Mouse (Mus musculus) embryonic facial prominence, embryonic 10.5 days (tissue): ENCODE measurements around the gene Rasgef1a. TPM values are rescaled to one million over a fixed set of nuclear protein-coding genes. Genes with fewer than 3 reads are reported as not detected.

ENCODE experiments used
- DNase-seq: peaks from one replicate; pipeline ENCODE4 v3.0.0-alpha.2; 2017; ENCODE audit warnings: low spot score
- H3K27ac ChIP-seq: fragments of 300-500 bp; sonication (generic); replicated peaks from 2 replicates; pipeline ENCODE4 v1.5.1; 2016; ENCODE audit warnings: mild to moderate bottlenecking
- H3K27me3 ChIP-seq: fragments of 300-500 bp; sonication (generic); replicated peaks from 2 replicates; pipeline ENCODE4 v1.6.1; 2016; ENCODE audit warnings: low read depth, mild to moderate bottlenecking; ENCODE audit not compliant: poor library complexity, severe bottlenecking
- H3K36me3 ChIP-seq: fragments of 300-500 bp; sonication (generic); replicated peaks from 2 replicates; pipeline ENCODE4 v1.6.1; 2016; ENCODE audit warnings: mild to moderate bottlenecking, moderate library complexity
- H3K4me1 ChIP-seq: fragments of 300-500 bp; sonication (generic); 2 replicates; pipeline ENCODE4 v1.6.1; 2016
- H3K4me3 ChIP-seq: fragments of 300-500 bp; sonication (generic); 2 replicates; pipeline ENCODE4 v1.5.1; 2016; ENCODE audit warnings: mild to moderate bottlenecking, moderate library complexity
- H3K9me3 ChIP-seq: fragments of 300-500 bp; sonication (generic); 2 replicates; pipeline ENCODE4 v1.6.1; 2016; ENCODE audit warnings: mild to moderate bottlenecking
- WGBS: fragments of 180-500 bp; shearing (Covaris S2); methylation state at CpG from one replicate; pipeline ENCODE4 v1.1.7; 2016; 5-methylcytosine and 5-hydroxymethylcytosine counted together
- polyA plus RNA-seq: library from polyadenylated mRNA; unstranded; fragments of >200 nt; fragmentation: Nextera tagmentation; extraction: Ambion mirVana; gene quantifications from 2 replicates; pipeline ENCODE4 v1.2.1, GENCODE M21; 2016

The Rasgef1a gene
- polyA plus RNA-seq, 1 experiment from 2014 or later, result 0.06 TPM

GRCm38 (mm10) chr6:118064968-118065530 is 53.8 kb downstream of the Rasgef1a start:
- H3K36me3 ChIP-seq, result no peaks in the 10 kb centered on the region
- no peaks in the 10 kb centered on the region for H3K9me3 ChIP-seq
- no peak overlapping the region for H3K27ac ChIP-seq
- H3K4me3 ChIP-seq, result peak overlapping the region; percentile 56; the same call in 1 of the 2 replicates
- peak; percentile 65 for DNase-seq
- H3K4me1 ChIP-seq, result peaks cover 24% of the 10 kb centered on the region
- WGBS, result 16% methylated on average over 7 of the region's 7 CpGs
- H3K27me3 ChIP-seq, result peaks cover 50% of the 10 kb centered on the region

DNA sequence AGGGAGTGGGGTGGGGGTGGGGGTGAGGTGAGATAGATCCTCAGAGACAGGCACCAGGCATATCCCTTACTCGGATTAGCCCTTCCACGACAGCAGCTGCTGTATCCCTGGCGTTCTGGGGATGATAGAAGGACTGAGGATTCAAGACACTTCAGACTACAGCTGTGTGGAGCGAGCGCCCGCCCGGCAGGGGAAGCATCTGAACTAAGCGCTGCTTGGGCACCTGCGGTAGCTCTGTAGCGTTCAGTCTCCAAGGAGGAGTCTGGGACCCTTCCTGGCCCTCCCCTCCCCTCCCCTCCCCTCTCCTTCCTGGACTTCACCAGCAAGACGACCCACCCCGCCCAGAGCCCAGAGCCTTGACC is 54.6 kb downstream of the Rasgef1a start:
- Histone ChIP-seq H3K36me3 (no peaks in the 10 kb centered on the region), H3K27ac (no peak overlapping the region), H3K4me3 (peak overlapping the region; percentile 56), H3K27me3 (peaks cover 50% of the 10 kb centered on the region), H3K4me1 (peaks cover 27% of the 10 kb centered on the region), H3K9me3 (no peaks in the 10 kb centered on the region)
- WGBS, result 2% methylated on average over 12 of the region's 12 CpGs
- DNase-seq, result no peak

GRCm38 (mm10) chr6:118066199-118067081 is 55.2 kb downstream of the Rasgef1a start:
- Histone ChIP-seq H3K4me3 (peak overlapping the region; percentile 56), H3K36me3 (no peaks in the 10 kb centered on the region), H3K27me3 (peaks cover 50% of the 10 kb centered on the region), H3K4me1 (peaks cover 27% of the 10 kb centered on the region), H3K27ac (no peak overlapping the region), H3K9me3 (no peaks in the 10 kb centered on the region)
- peak; percentile 56 for DNase-seq
- whole genome bisulfite sequencing, result 2% methylated on average over 40 of the region's 40 CpGs

DNA sequence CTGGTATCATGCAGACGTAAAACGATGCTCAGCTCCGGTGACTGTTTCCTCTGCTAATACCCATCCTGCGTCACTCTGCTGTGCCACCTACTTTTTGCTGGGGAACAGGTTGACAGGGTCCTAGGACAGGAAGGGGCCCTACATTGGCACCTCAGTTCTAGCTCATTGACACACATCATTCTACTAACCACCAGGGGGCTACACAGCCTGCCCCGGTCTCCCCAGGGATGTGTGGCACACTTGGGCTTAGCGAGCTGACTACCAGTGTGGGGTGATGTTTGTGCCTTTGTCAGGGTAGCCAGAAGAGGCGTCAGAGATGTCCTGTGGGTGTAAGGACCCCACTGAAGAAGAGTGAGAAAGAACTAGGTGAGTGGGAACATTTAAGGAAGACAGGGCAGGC is 56.5 kb downstream of the Rasgef1a start:
- no peak for DNase-seq
- Histone ChIP-seq H3K4me1 (peaks cover 27% of the 10 kb centered on the region), H3K9me3 (no peaks in the 10 kb centered on the region), H3K27ac (no peak overlapping the region), H3K27me3 (peaks cover 50% of the 10 kb centered on the region), H3K4me3 (no peak overlapping the region), H3K36me3 (no peaks in the 10 kb centered on the region)
- 65% methylated on average over 7 of the region's 7 CpGs for WGBS

DNA sequence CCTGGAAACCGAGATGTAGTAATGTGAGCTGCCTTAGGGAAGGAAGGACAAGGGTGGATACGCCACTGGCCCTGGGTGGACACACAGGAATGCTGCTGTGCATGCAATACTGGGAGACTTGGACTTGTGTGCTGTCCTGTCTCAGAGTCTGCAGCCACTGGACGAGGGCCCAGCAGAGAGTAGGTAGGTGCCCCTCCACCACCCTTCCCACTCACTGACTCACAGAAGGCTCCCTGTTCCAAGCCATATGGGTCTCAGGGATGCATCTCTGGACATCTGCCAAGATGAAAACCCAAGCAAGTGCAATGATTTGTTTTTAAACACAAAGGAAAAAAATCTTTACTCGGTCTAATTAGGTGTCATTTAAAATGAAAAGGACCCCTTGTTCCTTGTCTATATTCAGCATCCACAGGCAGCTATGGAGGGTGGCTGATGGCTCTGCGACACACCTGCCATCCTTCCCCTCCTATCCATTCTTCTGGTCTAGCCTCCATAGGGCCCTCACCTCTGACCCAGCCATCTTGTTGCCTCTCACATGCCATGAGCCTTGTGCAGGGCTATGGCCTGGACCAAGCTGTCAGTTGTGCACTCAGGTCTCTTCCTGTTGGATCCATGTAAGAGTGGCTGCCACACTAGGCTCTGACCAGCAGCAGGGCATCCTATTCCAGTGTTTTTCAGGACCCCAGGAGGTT is 59.2 kb downstream of the Rasgef1a start:
- H3K4me3 ChIP-seq, result no peak overlapping the region
- peaks cover 33% of the 10 kb centered on the region for H3K27me3 ChIP-seq
- no peak overlapping the region for H3K27ac ChIP-seq
- no peak for DNase-seq
- H3K36me3 ChIP-seq, result no peaks in the 10 kb centered on the region
- 71% methylated on average over 5 of the region's 5 CpGs for WGBS
- no peaks in the 10 kb centered on the region for H3K9me3 ChIP-seq
- H3K4me1 ChIP-seq, result peaks cover 31% of the 10 kb centered on the region

DNA sequence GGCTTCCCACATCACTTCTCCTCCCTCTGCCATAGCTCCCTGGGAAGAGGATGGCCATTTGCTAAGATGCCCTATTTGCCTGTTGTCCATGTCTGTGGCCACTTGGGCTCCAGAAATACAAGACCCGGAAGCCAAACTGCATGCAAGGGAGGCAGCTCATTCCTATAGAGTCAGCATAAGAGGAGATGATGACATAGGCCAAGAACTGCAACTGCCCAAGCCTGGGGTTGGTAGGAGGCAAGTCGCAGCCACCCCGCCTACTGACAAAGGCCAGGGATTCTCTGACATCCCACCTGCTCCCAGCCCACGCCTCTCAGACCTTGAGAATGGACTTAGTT is 59.7 kb downstream of the Rasgef1a start:
- DNase-seq, result no peak
- peaks cover 26% of the 10 kb centered on the region for H3K4me1 ChIP-seq
- 87% methylated on average over 4 of the region's 4 CpGs for WGBS
- no peaks in the 10 kb centered on the region for H3K9me3 ChIP-seq
- peaks cover 28% of the 10 kb centered on the region for H3K27me3 ChIP-seq
- H3K4me3 ChIP-seq, result no peak overlapping the region
- no peaks in the 10 kb centered on the region for H3K36me3 ChIP-seq
- H3K27ac ChIP-seq, result no peak overlapping the region

DNA sequence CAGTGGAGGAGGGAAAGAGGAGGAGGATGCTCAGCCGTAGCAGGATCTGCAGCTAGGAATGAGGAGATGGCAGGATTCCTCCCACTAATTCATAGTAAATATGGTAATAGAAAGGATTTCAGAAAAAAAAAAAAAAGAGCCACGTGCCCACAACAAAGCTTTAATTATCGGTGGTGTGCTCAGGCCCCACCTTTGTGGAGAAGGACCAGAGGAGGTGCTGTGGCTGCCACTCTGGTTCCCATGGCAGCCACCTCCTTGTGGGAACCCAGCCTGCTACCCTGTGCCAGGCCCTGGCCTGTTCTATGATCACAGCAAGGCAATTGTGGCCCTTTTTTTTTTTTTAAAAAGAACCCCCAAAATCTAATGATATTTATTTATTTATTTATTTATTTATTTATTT is 60.2 kb downstream of the Rasgef1a start:
- H3K36me3 ChIP-seq, result no peaks in the 10 kb centered on the region
- 79% methylated on average over 3 of the region's 3 CpGs for WGBS

GRCm38 (mm10) chr6:118072176-118072575 is 60.9 kb downstream of the Rasgef1a start:
- H3K36me3 ChIP-seq, result no peaks in the 10 kb centered on the region
- H3K4me3 ChIP-seq, result no peak overlapping the region
- peaks cover 16% of the 10 kb centered on the region for H3K27me3 ChIP-seq
- WGBS, result 86% methylated on average over 1 of the region's 1 CpGs
- H3K27ac ChIP-seq, result no peak overlapping the region
- no peaks in the 10 kb centered on the region for H3K9me3 ChIP-seq
- DNase-seq, result no peak
- H3K4me1 ChIP-seq, result peaks cover 14% of the 10 kb centered on the region

More for the DNA sequence above, 60.2 kb downstream of the Rasgef1a start:
- no peak overlapping the region for H3K4me3 ChIP-seq
- H3K9me3 ChIP-seq, result no peaks in the 10 kb centered on the region
- H3K27me3 ChIP-seq, result peaks cover 24% of the 10 kb centered on the region
- peaks cover 22% of the 10 kb centered on the region for H3K4me1 ChIP-seq
- H3K27ac ChIP-seq, result no peak overlapping the region
- DNase-seq, result no peak

DNA sequence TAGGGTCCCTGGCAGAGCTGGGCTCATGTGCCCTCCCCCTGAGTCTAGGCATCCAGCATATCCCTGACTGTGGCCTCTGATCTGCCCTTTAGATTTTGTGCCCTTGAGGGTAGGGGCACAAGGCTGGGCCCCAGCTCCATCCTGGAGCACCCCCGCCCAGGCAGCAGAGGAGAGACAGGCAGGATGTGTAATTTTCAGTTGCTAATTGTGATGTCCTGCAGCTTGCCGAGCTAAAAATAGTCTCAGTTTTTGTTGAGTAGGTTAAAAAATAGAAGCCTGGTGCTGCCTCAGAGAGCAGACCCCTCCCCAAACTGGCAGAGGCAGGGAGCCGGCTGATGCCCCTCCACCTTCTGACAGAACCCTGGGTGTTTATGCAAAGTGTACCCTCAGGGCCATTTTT is 62.9 kb downstream of the Rasgef1a start:
- Histone ChIP-seq H3K27me3 (no peaks in the 10 kb centered on the region), H3K36me3 (no peaks in the 10 kb centered on the region), H3K4me1 (peaks cover 14% of the 10 kb centered on the region), H3K4me3 (no peak overlapping the region), H3K27ac (0 out of 2 replicates have a peak overlapping the region, but pooled peaks have one; percentile 35), H3K9me3 (no peaks in the 10 kb centered on the region)
- no peak for DNase-seq
- 46% methylated on average over 3 of the region's 3 CpGs for WGBS

GRCm38 (mm10) chr6:118076256-118076655 is 65.0 kb downstream of the Rasgef1a start:
- no peaks in the 10 kb centered on the region for H3K36me3 ChIP-seq
- DNase-seq, result no peak
- WGBS, result 81% methylated on average over 3 of the region's 3 CpGs

GRCm38 (mm10) chr6:118076748-118077147 is 65.5 kb downstream of the Rasgef1a start:
- H3K27me3 ChIP-seq, result 0 out of 2 replicates have a peak, but pooled peaks cover 5% of the 10 kb centered on the region
- no peak overlapping the region for H3K27ac ChIP-seq
- H3K4me3 ChIP-seq, result no peak overlapping the region
- H3K9me3 ChIP-seq, result no peaks in the 10 kb centered on the region
- peaks cover 10% of the 10 kb centered on the region for H3K4me1 ChIP-seq
- 89% methylated on average over 8 of the region's 8 CpGs for WGBS
- H3K36me3 ChIP-seq, result no peaks in the 10 kb centered on the region
- no peak for DNase-seq

More at GRCm38 (mm10) chr6:118076256-118076655, 65.0 kb downstream of the Rasgef1a start:
- no peaks in the 10 kb centered on the region for H3K9me3 ChIP-seq
- H3K27me3 ChIP-seq, result 0 out of 2 replicates have a peak, but pooled peaks cover 5% of the 10 kb centered on the region
- no peak overlapping the region for H3K4me3 ChIP-seq
- no peak overlapping the region for H3K27ac ChIP-seq
- H3K4me1 ChIP-seq, result peaks cover 10% of the 10 kb centered on the region

DNA sequence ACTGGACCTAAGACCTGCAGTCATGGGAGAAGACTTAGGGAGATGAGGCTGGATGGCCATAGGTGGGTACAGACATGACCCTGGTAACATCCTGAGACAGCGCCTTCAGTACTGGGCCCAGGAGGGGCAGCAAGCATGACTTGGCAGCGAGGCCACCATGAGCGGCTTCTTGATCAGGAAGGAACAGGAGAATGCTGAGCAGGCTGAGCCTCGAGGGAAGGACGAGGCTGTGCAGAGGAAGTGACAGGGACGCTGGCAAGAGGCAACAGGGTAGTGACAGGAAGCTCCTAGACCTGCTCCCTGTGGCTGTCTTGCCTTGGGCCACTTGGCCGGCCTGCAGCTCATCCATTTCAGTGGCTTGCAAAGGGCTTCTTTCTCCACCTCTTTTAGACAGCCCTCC is 66.2 kb downstream of the Rasgef1a start:
- Histone ChIP-seq H3K4me1 (peaks cover 10% of the 10 kb centered on the region), H3K4me3 (no peak overlapping the region), H3K27ac (no peak overlapping the region), H3K9me3 (no peaks in the 10 kb centered on the region), H3K36me3 (no peaks in the 10 kb centered on the region), H3K27me3 (0 out of 2 replicates have a peak, but pooled peaks cover 5% of the 10 kb centered on the region)
- no peak for DNase-seq
- 74% methylated on average over 7 of the region's 7 CpGs for WGBS
